Mouse (Mus musculus) erythroblast, embryonic 14.5 days (primary cell): ENCODE measurements around the gene Nhlrc1.

Experiments
- GATA1 ChIP-seq: IDR thresholded peaks from 2 replicates; pipeline ENCODE4 v1.6.1; 2012; ENCODE audit warnings: low read length, inconsistent platforms, mixed read lengths
- TAL1 ChIP-seq: IDR thresholded peaks from 3 replicates; pipeline ENCODE4 v1.6.1; 2012; ENCODE audit warnings: low read length, inconsistent platforms, mixed read lengths

- TF ChIP-seq GATA1, result no peak
- no peak for TF ChIP-seq TAL1
These were observed 29.9 kb upstream of the Nhlrc1 start, which contains the start of gene Tpmt for GRCm38 (mm10) chr13:47044617-47044947.
